Mouse (Mus musculus): ENCODE measurements around the gene Gm826. TPM values are rescaled to one million over a fixed set of nuclear protein-coding genes. Genes with fewer than 3 reads are reported as not detected.

The Gm826 gene
- polyA plus RNA-seq, 1 experiment = not detected

DNA sequence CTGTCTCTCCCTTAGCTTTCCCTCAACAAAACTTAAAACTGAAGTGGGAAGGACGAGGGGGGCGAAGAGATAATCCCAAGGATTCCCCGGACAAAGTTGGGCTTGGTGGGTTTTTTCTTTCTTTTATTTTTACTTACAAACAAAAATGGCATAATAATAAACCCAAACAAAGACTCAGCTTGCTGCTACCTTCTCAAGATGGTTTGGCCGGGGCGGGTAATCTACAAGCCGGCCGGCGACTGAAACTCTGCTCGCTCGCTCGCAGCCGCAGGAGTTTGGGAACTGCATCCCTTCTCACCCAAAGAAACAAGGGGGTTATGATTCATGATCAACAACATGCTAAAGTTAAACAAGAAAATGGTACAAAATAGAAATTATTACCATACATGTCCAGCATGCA is 30.7 kb upstream of the Gm826 start:
- TF ChIP-seq CTCF (IDR thresholded peaks at IDR 0.05; ENCODE audit: low read depth, low read length) (no peak), POLR2A (IDR thresholded peaks at IDR 0.05; ENCODE audit: insufficient read depth, low read length) (no peak), EP300 (IDR thresholded peaks at IDR 0.05; ENCODE audit: insufficient read depth, low read depth, low read length) (no peak)
- Histone ChIP-seq H3K36me3 (ENCODE audit: control insufficient read depth, insufficient read depth, low read length, poor library complexity, severe bottlenecking) (no peaks in the 10 kb centered on the region), H3K9ac (ENCODE audit: low read depth, poor library complexity, severe bottlenecking) (no peak overlapping the region), H3K27ac (ENCODE audit: insufficient read depth, low read length) (no peak overlapping the region), H3K9me3 (replicated peaks; ENCODE audit: control insufficient read depth, insufficient read depth, low read length, poor library complexity, severe bottlenecking) (no peaks in the 10 kb centered on the region), H3K27me3 (ENCODE audit: control insufficient read depth, insufficient read depth, low read length, poor library complexity, severe bottlenecking) (peaks cover 38% of the 10 kb centered on the region), H3K4me3 (ENCODE audit: low read depth, low read length) (no peak overlapping the region), H3K4me1 (ENCODE audit: control insufficient read depth, insufficient read depth, low read length) (peaks cover 3% of the 10 kb centered on the region)

DNA sequence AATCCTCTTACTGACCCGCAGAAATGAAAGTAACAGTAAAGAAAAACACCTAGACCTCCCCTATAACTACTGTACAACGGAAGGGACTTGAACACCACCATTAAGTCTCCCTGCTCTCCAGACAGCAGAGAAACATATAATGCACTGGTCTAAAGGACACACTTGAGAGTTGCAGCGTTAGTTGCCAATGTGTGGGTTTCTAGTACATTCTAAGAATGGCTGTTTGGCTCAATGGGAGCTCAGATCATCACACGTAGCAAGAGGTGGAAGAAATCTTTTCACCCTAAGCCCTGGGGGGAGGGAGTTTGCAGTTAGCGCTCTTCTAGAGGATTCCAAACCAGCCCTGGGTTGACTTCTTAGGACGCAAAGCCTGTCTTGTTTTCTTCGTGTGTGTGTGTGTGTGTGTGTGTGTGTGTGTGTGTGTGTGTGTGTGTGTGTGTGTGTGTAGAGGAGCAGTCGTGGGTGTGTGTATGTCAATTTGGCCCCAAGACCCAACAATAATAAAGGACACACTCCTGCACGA is 30.2 kb upstream of the Gm826 start:
- H3K4me3 ChIP-seq (ENCODE audit: low read depth, low read length) = no peak overlapping the region
- H3K36me3 ChIP-seq (ENCODE audit: control insufficient read depth, insufficient read depth, low read length, poor library complexity, severe bottlenecking) = no peaks in the 10 kb centered on the region
- peaks cover 39% of the 10 kb centered on the region for H3K27me3 ChIP-seq (ENCODE audit: control insufficient read depth, insufficient read depth, low read length, poor library complexity, severe bottlenecking)
- H3K9me3 ChIP-seq (replicated peaks; ENCODE audit: control insufficient read depth, insufficient read depth, low read length, poor library complexity, severe bottlenecking) = no peaks in the 10 kb centered on the region
- H3K9ac ChIP-seq (ENCODE audit: low read depth, poor library complexity, severe bottlenecking) = no peak overlapping the region
- TF ChIP-seq EP300 (IDR thresholded peaks at IDR 0.05; ENCODE audit: insufficient read depth, low read depth, low read length) (no peak), CTCF (IDR thresholded peaks at IDR 0.05; ENCODE audit: low read depth, low read length) (no peak), POLR2A (IDR thresholded peaks at IDR 0.05; ENCODE audit: insufficient read depth, low read length) (no peak)
- peaks cover 3% of the 10 kb centered on the region for H3K4me1 ChIP-seq (ENCODE audit: control insufficient read depth, insufficient read depth, low read length)
- H3K27ac ChIP-seq (ENCODE audit: insufficient read depth, low read length) = no peak overlapping the region

DNA sequence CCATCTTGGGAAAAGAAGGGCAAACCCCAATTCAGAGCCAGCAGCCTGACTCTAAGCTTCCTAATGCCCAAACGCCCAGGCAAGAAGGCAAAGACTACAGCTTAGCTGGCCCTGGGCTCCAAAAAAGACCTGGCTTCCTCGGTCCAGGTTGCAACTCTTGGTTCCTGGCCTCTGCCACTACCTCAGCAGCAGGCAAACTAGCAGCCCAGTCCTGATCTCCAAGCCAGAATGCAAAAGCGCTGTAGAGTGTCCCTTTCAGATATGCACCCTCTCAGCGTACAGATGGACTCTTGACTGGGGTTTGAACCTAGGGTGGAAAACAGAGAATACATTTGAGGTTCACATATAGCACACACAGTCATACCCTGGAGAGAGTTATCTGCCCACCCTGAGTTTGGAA is 29.2 kb upstream of the Gm826 start:
- no peaks in the 10 kb centered on the region for H3K9me3 ChIP-seq (replicated peaks; ENCODE audit: control insufficient read depth, insufficient read depth, low read length, poor library complexity, severe bottlenecking)
- no peaks in the 10 kb centered on the region for H3K36me3 ChIP-seq (ENCODE audit: control insufficient read depth, insufficient read depth, low read length, poor library complexity, severe bottlenecking)
- peaks cover 3% of the 10 kb centered on the region for H3K4me1 ChIP-seq (ENCODE audit: control insufficient read depth, insufficient read depth, low read length)
- H3K4me3 ChIP-seq (ENCODE audit: low read depth, low read length) = no peak overlapping the region
- TF ChIP-seq CTCF (IDR thresholded peaks at IDR 0.05; ENCODE audit: low read depth, low read length) (no peak), POLR2A (IDR thresholded peaks at IDR 0.05; ENCODE audit: insufficient read depth, low read length) (no peak), EP300 (IDR thresholded peaks at IDR 0.05; ENCODE audit: insufficient read depth, low read depth, low read length) (no peak)
- H3K27me3 ChIP-seq (ENCODE audit: control insufficient read depth, insufficient read depth, low read length, poor library complexity, severe bottlenecking) = peaks cover 32% of the 10 kb centered on the region
- no peak overlapping the region for H3K9ac ChIP-seq (ENCODE audit: low read depth, poor library complexity, severe bottlenecking)
- H3K27ac ChIP-seq (ENCODE audit: insufficient read depth, low read length) = no peak overlapping the region

DNA sequence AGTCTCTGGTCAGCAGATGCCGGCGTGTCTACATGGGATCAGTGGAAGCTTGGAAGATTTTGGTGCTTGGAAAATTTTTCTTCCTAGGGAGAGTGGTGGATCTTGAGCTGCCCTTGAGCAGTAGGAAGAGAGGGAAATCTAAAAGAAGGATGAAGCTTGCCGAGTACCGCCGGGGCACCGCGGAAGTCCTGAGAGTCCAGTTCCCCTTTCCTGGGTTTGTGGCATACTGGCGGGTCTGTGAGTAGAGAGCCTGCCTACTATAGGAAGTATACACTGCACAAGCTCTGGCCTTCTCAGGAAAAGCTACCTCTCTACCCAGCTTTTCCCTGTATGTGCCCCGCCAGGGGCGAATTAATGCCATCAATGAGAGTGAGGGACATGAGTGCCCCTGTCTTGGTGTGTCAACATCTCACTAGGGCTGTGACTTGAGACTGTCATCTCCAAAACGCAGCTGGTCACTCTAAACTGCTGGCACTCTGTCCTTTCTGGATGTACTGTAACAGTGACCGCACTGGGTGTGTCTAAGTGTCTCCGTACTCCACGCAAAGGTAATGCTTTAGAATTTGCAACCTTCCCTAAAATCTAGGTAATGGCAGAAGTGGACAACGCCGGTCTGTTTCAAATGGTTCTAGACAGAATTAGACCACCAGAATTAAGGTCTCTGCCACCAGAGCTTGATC is 27.6 kb upstream of the Gm826 start:
- no peaks in the 10 kb centered on the region for H3K36me3 ChIP-seq (ENCODE audit: control insufficient read depth, insufficient read depth, low read length, poor library complexity, severe bottlenecking)
- no peak overlapping the region for H3K4me3 ChIP-seq (ENCODE audit: low read depth, low read length)
- peaks cover 3% of the 10 kb centered on the region for H3K4me1 ChIP-seq (ENCODE audit: control insufficient read depth, insufficient read depth, low read length)
- H3K9ac ChIP-seq (ENCODE audit: low read depth, poor library complexity, severe bottlenecking) = no peak overlapping the region
- peaks cover 32% of the 10 kb centered on the region for H3K27me3 ChIP-seq (ENCODE audit: control insufficient read depth, insufficient read depth, low read length, poor library complexity, severe bottlenecking)
- no peaks in the 10 kb centered on the region for H3K9me3 ChIP-seq (replicated peaks; ENCODE audit: control insufficient read depth, insufficient read depth, low read length, poor library complexity, severe bottlenecking)
- H3K27ac ChIP-seq (ENCODE audit: insufficient read depth, low read length) = no peak overlapping the region
- TF ChIP-seq POLR2A (IDR thresholded peaks at IDR 0.05; ENCODE audit: insufficient read depth, low read length) (no peak), CTCF (IDR thresholded peaks at IDR 0.05; ENCODE audit: low read depth, low read length) (no peak), EP300 (IDR thresholded peaks at IDR 0.05; ENCODE audit: insufficient read depth, low read depth, low read length) (no peak)

DNA sequence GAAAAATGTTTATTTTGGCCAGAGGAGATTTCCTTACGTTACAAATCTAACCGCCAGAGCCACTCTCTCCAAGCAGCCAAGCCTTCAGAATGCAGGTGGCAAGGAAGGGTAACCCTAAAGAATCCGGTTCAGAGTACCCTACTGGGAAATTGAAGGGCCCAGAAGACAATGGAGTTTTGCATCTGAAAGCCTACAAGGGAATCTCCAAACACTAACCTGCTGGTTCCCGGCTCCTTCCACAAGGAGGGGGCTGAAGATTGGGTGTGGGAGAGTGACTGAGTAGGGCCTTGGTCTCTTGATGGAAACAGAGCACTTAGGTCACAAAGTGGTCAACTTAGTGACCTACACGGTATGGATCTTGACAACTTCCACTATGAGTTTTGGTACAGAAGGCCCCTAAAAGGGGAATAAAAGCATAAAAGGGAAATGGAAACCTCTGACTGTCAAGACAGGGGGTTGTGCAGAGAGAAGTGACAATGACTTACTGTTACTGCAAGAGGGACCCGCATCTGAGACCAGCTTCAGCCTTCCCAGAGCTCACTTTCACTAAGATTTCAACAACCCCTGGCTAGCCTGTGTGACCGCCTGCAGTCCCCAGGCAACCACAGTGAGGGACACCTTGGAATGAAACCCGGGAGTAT is 26.4 kb upstream of the Gm826 start:
- Histone ChIP-seq H3K36me3 (ENCODE audit: control insufficient read depth, insufficient read depth, low read length, poor library complexity, severe bottlenecking) (no peaks in the 10 kb centered on the region), H3K9ac (ENCODE audit: low read depth, poor library complexity, severe bottlenecking) (no peak overlapping the region), H3K4me3 (ENCODE audit: low read depth, low read length) (no peak overlapping the region), H3K27me3 (ENCODE audit: control insufficient read depth, insufficient read depth, low read length, poor library complexity, severe bottlenecking) (peaks cover 24% of the 10 kb centered on the region), H3K27ac (ENCODE audit: insufficient read depth, low read length) (no peak overlapping the region), H3K9me3 (replicated peaks; ENCODE audit: control insufficient read depth, insufficient read depth, low read length, poor library complexity, severe bottlenecking) (no peaks in the 10 kb centered on the region), H3K4me1 (ENCODE audit: control insufficient read depth, insufficient read depth, low read length) (peaks cover 3% of the 10 kb centered on the region)
- TF ChIP-seq EP300 (IDR thresholded peaks at IDR 0.05; ENCODE audit: insufficient read depth, low read depth, low read length) (peak; percentile 38; the same call in 1 of the 2 replicates), POLR2A (IDR thresholded peaks at IDR 0.05; ENCODE audit: insufficient read depth, low read length) (no peak), CTCF (IDR thresholded peaks at IDR 0.05; ENCODE audit: low read depth, low read length) (no peak)

GRCm38 (mm10) chr2:160358896-160359295 is 24.9 kb upstream of the Gm826 start:
- no peak overlapping the region for H3K9ac ChIP-seq (ENCODE audit: low read depth, poor library complexity, severe bottlenecking)
- no peak overlapping the region for H3K4me3 ChIP-seq (ENCODE audit: low read depth, low read length)
- H3K4me1 ChIP-seq (ENCODE audit: control insufficient read depth, insufficient read depth, low read length) = peaks cover 3% of the 10 kb centered on the region
- TF ChIP-seq EP300 (IDR thresholded peaks at IDR 0.05; ENCODE audit: insufficient read depth, low read depth, low read length) = no peak
- no peak for TF ChIP-seq POLR2A (IDR thresholded peaks at IDR 0.05; ENCODE audit: insufficient read depth, low read length)
- no peak for TF ChIP-seq CTCF (IDR thresholded peaks at IDR 0.05; ENCODE audit: low read depth, low read length)
- no peak overlapping the region for H3K27ac ChIP-seq (ENCODE audit: insufficient read depth, low read length)
- no peaks in the 10 kb centered on the region for H3K36me3 ChIP-seq (ENCODE audit: control insufficient read depth, insufficient read depth, low read length, poor library complexity, severe bottlenecking)
- peaks cover 17% of the 10 kb centered on the region for H3K27me3 ChIP-seq (ENCODE audit: control insufficient read depth, insufficient read depth, low read length, poor library complexity, severe bottlenecking)
- no peaks in the 10 kb centered on the region for H3K9me3 ChIP-seq (replicated peaks; ENCODE audit: control insufficient read depth, insufficient read depth, low read length, poor library complexity, severe bottlenecking)
